Mouse (Mus musculus): ENCODE results near the gene Uba5.
A peak's percentile ranks its signal among the peaks of the same experiment; 100 is the strongest.

The Uba5 gene

GRCm38 (mm10) chr9:104034231-104034630 is 28.7 kb downstream of the Uba5 start:
- no peak for TF ChIP-seq GATA4 (IDR thresholded peaks at IDR 0.05; ENCODE audit: insufficient replicate concordance, low read length)

DNA sequence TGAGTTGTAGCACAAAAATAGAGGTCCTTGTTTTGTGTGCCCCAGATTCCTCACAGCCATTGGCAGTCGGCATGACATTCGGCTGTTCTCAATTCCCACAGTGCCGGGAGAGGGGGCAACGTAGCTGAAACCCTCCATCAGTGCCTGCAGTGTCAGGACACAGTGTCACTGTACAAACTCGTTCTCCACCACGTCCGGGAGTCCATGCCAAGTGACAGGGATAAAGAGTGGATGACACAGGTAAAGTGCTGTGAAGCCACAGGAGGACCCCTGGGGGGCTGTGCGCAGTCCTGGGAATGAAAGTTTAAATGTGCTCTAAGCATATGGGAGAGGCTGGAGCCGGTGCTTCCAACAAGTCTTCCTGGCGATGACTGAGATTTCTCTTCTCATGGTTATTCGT is 33.1 kb downstream of the Uba5 start:
- TF ChIP-seq GATA4 (IDR thresholded peaks at IDR 0.05; ENCODE audit: insufficient replicate concordance, low read length): no peak

DNA sequence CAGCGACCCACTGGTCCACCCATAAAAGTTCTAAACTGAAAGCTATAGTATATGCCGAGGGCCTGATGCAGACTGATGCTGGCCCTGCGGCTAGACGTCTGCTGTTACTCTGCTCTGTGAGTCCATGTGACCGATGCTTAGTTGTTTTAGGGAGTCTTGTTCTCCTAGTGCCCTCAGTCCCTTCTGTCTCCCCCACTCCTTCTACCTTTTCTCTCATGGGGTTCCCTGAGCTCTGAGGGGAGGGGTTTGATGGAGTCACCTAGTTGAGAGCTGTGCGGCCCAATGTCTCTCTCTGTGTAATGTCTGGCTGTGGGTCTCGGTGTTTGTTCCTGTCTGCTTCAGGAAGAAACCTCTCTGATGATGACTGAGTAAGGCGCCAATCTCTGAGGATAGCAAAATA is 35.7 kb downstream of the Uba5 start:
- TF ChIP-seq GATA4 (IDR thresholded peaks at IDR 0.05; ENCODE audit: insufficient replicate concordance, low read length): no peak

DNA sequence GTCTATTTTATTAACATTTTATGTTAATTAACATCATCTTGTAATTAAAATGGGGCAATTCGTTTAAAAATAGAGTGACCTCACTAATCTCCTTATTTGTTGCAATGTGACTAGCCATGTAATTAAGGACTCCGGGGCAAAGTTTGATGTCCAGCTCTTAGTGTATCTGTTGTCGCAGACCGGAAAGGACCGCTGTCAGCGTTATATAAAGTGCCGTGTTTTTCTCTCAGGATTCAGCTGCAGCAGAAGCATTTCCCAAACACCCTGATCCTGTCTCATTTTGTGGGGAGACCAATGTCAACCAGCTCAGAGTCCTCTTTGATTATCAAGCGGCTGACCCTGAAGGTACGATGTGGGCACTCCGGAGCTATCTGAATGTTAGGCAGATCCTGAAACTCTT is 41.9 kb downstream of the Uba5 start:
- no peak for TF ChIP-seq GATA4 (IDR thresholded peaks at IDR 0.05; ENCODE audit: insufficient replicate concordance, low read length)

DNA sequence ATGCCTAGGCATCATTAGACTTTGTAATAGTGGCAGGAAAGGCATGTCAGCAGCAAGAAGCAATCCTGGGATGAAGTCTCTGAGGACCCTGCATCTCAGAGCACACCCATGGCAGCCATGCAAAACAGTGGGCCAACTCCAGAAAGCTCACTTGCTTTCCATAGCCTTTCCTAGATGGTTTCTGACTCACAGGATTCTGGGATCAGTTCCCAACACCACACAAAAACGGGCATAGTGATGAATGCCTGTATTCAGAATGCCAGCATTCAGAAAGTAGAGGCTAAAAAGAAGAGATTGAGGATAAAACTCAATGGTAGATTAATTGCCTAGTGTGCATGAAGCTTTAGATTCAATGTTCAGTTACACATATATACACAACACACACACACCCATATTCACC is 48.4 kb downstream of the Uba5 start:
- TF ChIP-seq GATA4 (IDR thresholded peaks at IDR 0.05; ENCODE audit: insufficient replicate concordance, low read length): no peak

GRCm38 (mm10) chr9:104002913-104003330 is 60.0 kb downstream of the Uba5 start:
- TF ChIP-seq GATA4 (IDR thresholded peaks at IDR 0.05; ENCODE audit: insufficient replicate concordance, low read length): no peak

- peak; percentile 24; the same call in 1 of the 2 replicates for TF ChIP-seq GATA4 (IDR thresholded peaks at IDR 0.05; ENCODE audit: insufficient replicate concordance, low read length)
Measured at GRCm38 (mm10) chr9:104001921-104002859, 60.7 kb downstream of the Uba5 start, which contains the start of gene Nphp3. Nphp3 (plus strand) TSS chr9:104002544.

GRCm38 (mm10) chr9:104000601-104001000 is 62.3 kb downstream of the Uba5 start:
- no peak for TF ChIP-seq GATA4 (IDR thresholded peaks at IDR 0.05; ENCODE audit: insufficient replicate concordance, low read length)
